Mouse (Mus musculus): Measurements from ENCODE around the gene Sf3b3. TPM values are rescaled to one million over a fixed set of nuclear protein-coding genes. Genes with fewer than 3 reads are reported as not detected.
"Not testable (repeated sequence)": the region's sequence is repeated elsewhere in the genome, so short reads cannot be mapped to it uniquely, and the experiment has no call there.

Sf3b3 gene
- polyA plus RNA-seq, 1 experiment from 2014 or later, result 187 TPM

- 81% methylated on average over 7 of the region's 7 CpGs for WGBS
- no peak for ATAC-seq (replicated peaks; ENCODE audit: low FRiP score)
- peaks cover 45% of the 10 kb centered on the region for H3K36me3 ChIP-seq (ENCODE audit: control insufficient read depth, insufficient read depth, low read length)
- H3K4me2 ChIP-seq, result no peak overlapping the region
- no peaks in the 10 kb centered on the region for H3K4me1 ChIP-seq (replicated peaks; ENCODE audit: control insufficient read depth, insufficient read depth, low read length)
- no peak for DNase-seq (ENCODE audit: low spot score)
- H3K9ac ChIP-seq (ENCODE audit: low read depth, low read length), result no peak overlapping the region
- H3K4me3 ChIP-seq (ENCODE audit: low read depth, low read length), result no peak overlapping the region
- H3K27me3 ChIP-seq (replicated peaks; ENCODE audit: control insufficient read depth, insufficient read depth, low read length), result no peaks in the 10 kb centered on the region
- no peaks in the 10 kb centered on the region for H3K9me3 ChIP-seq (ENCODE audit: control insufficient read depth, low read length)
- no peak overlapping the region for H3K27ac ChIP-seq (ENCODE audit: low read depth, low read length)
Measured at GRCm38 (mm10) chr8:110859651-110860501, 13.3 kb upstream of the Sf3b3 start.

GRCm38 (mm10) chr8:110856760-110857461 lies 10.3 kb upstream of the Sf3b3 start:
- Histone ChIP-seq H3K4me2 (no peak overlapping the region), H3K9ac (ENCODE audit: low read depth, low read length) (no peak overlapping the region), H3K27ac (ENCODE audit: low read depth, low read length) (no peak overlapping the region), H3K4me1 (replicated peaks; ENCODE audit: control insufficient read depth, insufficient read depth, low read length) (no peaks in the 10 kb centered on the region), H3K27me3 (replicated peaks; ENCODE audit: control insufficient read depth, insufficient read depth, low read length) (no peaks in the 10 kb centered on the region), H3K9me3 (ENCODE audit: control insufficient read depth, low read length) (no peaks in the 10 kb centered on the region), H3K36me3 (ENCODE audit: control insufficient read depth, insufficient read depth, low read length) (peaks cover 44% of the 10 kb centered on the region), H3K4me3 (ENCODE audit: low read depth, low read length) (no peak overlapping the region)
- ATAC-seq (replicated peaks; ENCODE audit: low FRiP score) (no peak), DNase-seq (ENCODE audit: low spot score) (no peak)
- WGBS, result 86% methylated on average over 4 of the region's 5 CpGs

GRCm38 (mm10) chr8:110856073-110856472 lies 9.5 kb upstream of the Sf3b3 start:
- not testable (repeated sequence) for ATAC-seq (replicated peaks; ENCODE audit: low FRiP score); H3K4me3 ChIP-seq (ENCODE audit: low read depth, low read length); H3K4me1 ChIP-seq (replicated peaks; ENCODE audit: control insufficient read depth, insufficient read depth, low read length); H3K9me3 ChIP-seq (ENCODE audit: control insufficient read depth, low read length); H3K9ac ChIP-seq (ENCODE audit: low read depth, low read length); H3K27me3 ChIP-seq (replicated peaks; ENCODE audit: control insufficient read depth, insufficient read depth, low read length); H3K4me2 ChIP-seq; DNase-seq (ENCODE audit: low spot score); H3K27ac ChIP-seq (ENCODE audit: low read depth, low read length)
- 90% methylated on average over 4 of the region's 4 CpGs for WGBS
- peaks cover 49% of the 10 kb centered on the region for H3K36me3 ChIP-seq (ENCODE audit: control insufficient read depth, insufficient read depth, low read length)

- DNase-seq (ENCODE audit: low spot score), result no peak
- WGBS, result 93% methylated on average over 10 of the region's 10 CpGs
- H3K4me1 ChIP-seq (replicated peaks; ENCODE audit: control insufficient read depth, insufficient read depth, low read length), result peaks cover 8% of the 10 kb centered on the region
- H3K27me3 ChIP-seq (replicated peaks; ENCODE audit: control insufficient read depth, insufficient read depth, low read length), result no peaks in the 10 kb centered on the region
- H3K4me2 ChIP-seq, result no peak overlapping the region
- ATAC-seq (replicated peaks; ENCODE audit: low FRiP score), result no peak
- no peak overlapping the region for H3K4me3 ChIP-seq (ENCODE audit: low read depth, low read length)
- no peak overlapping the region for H3K27ac ChIP-seq (ENCODE audit: low read depth, low read length)
- no peak overlapping the region for H3K9ac ChIP-seq (ENCODE audit: low read depth, low read length)
- H3K36me3 ChIP-seq (ENCODE audit: control insufficient read depth, insufficient read depth, low read length), result peaks cover 35% of the 10 kb centered on the region
- H3K9me3 ChIP-seq (ENCODE audit: control insufficient read depth, low read length), result no peaks in the 10 kb centered on the region
Measured at GRCm38 (mm10) chr8:110851186-110851585, 4.6 kb upstream of the Sf3b3 start.

GRCm38 (mm10) chr8:110847645-110848495 lies 1.3 kb upstream of the Sf3b3 start:
- peak overlapping the region; percentile 78 for H3K4me3 ChIP-seq (ENCODE audit: low read depth, low read length)
- H3K9ac ChIP-seq (ENCODE audit: low read depth, low read length), result peak overlapping the region; percentile 97
- H3K4me2 ChIP-seq, result peak overlapping the region; percentile 93
- H3K9me3 ChIP-seq (ENCODE audit: control insufficient read depth, low read length), result no peaks in the 10 kb centered on the region
- DNase-seq (ENCODE audit: low spot score), result no peak
- no peak overlapping the region for H3K27ac ChIP-seq (ENCODE audit: low read depth, low read length)
- WGBS, result 48% methylated on average over 14 of the region's 14 CpGs
- H3K36me3 ChIP-seq (ENCODE audit: control insufficient read depth, insufficient read depth, low read length), result peaks cover 38% of the 10 kb centered on the region
- H3K27me3 ChIP-seq (replicated peaks; ENCODE audit: control insufficient read depth, insufficient read depth, low read length), result no peaks in the 10 kb centered on the region
- ATAC-seq (replicated peaks; ENCODE audit: low FRiP score), result no peak
- H3K4me1 ChIP-seq (replicated peaks; ENCODE audit: control insufficient read depth, insufficient read depth, low read length), result peaks cover 16% of the 10 kb centered on the region

GRCm38 (mm10) chr8:110847171-110847549 lies 573 bp upstream of the Sf3b3 start:
- Histone ChIP-seq H3K9me3 (ENCODE audit: control insufficient read depth, low read length) (no peaks in the 10 kb centered on the region), H3K4me2 (peak overlapping the region; percentile 93), H3K4me3 (ENCODE audit: low read depth, low read length) (peak overlapping the region; percentile 78), H3K36me3 (ENCODE audit: control insufficient read depth, insufficient read depth, low read length) (peaks cover 37% of the 10 kb centered on the region), H3K4me1 (replicated peaks; ENCODE audit: control insufficient read depth, insufficient read depth, low read length) (peaks cover 16% of the 10 kb centered on the region), H3K9ac (ENCODE audit: low read depth, low read length) (peak overlapping the region; percentile 97), H3K27ac (ENCODE audit: low read depth, low read length) (peak overlapping the region; percentile 64), H3K27me3 (replicated peaks; ENCODE audit: control insufficient read depth, insufficient read depth, low read length) (no peaks in the 10 kb centered on the region)
- no peak for DNase-seq (ENCODE audit: low spot score)
- WGBS, result 1% methylated on average over 13 of the region's 13 CpGs
- ATAC-seq (replicated peaks; ENCODE audit: low FRiP score), result peak; percentile 27; the same call in 1 of the 2 replicates

- H3K9me3 ChIP-seq (ENCODE audit: control insufficient read depth, low read length), result no peaks in the 10 kb centered on the region
- peak overlapping the region; percentile 97 for H3K9ac ChIP-seq (ENCODE audit: low read depth, low read length)
- H3K4me1 ChIP-seq (replicated peaks; ENCODE audit: control insufficient read depth, insufficient read depth, low read length), result peaks cover 16% of the 10 kb centered on the region
- H3K27me3 ChIP-seq (replicated peaks; ENCODE audit: control insufficient read depth, insufficient read depth, low read length), result no peaks in the 10 kb centered on the region
- H3K4me3 ChIP-seq (ENCODE audit: low read depth, low read length), result peak overlapping the region; percentile 78
- peaks cover 38% of the 10 kb centered on the region for H3K36me3 ChIP-seq (ENCODE audit: control insufficient read depth, insufficient read depth, low read length)
- no peak for ATAC-seq (replicated peaks; ENCODE audit: low FRiP score)
- WGBS, result 5% methylated on average over 17 of the region's 17 CpGs
- DNase-seq (ENCODE audit: low spot score), result peak; percentile 36
- peak overlapping the region; percentile 54 for H3K27ac ChIP-seq (ENCODE audit: low read depth, low read length)
- H3K4me2 ChIP-seq, result peak overlapping the region; percentile 93
Measured at GRCm38 (mm10) chr8:110845821-110846404, 674 bp downstream of the Sf3b3 start.

GRCm38 (mm10) chr8:110844941-110845340 lies 1.6 kb downstream of the Sf3b3 start:
- 67% methylated on average over 3 of the region's 3 CpGs for WGBS
- peaks cover 35% of the 10 kb centered on the region for H3K36me3 ChIP-seq (ENCODE audit: control insufficient read depth, insufficient read depth, low read length)
- no peak for ATAC-seq (replicated peaks; ENCODE audit: low FRiP score)

More at GRCm38 (mm10) chr8:110844941-110845340, 1.6 kb downstream of the Sf3b3 start:
- Histone ChIP-seq H3K27me3 (replicated peaks; ENCODE audit: control insufficient read depth, insufficient read depth, low read length) (no peaks in the 10 kb centered on the region), H3K9ac (ENCODE audit: low read depth, low read length) (peak overlapping the region; percentile 97; the same call in 1 of the 2 replicates), H3K4me2 (peak overlapping the region; percentile 93), H3K27ac (ENCODE audit: low read depth, low read length) (no peak overlapping the region), H3K4me3 (ENCODE audit: low read depth, low read length) (peak overlapping the region; percentile 78), H3K9me3 (ENCODE audit: control insufficient read depth, low read length) (no peaks in the 10 kb centered on the region), H3K4me1 (replicated peaks; ENCODE audit: control insufficient read depth, insufficient read depth, low read length) (peaks cover 16% of the 10 kb centered on the region)
- DNase-seq (ENCODE audit: low spot score), result no peak

Data from liver, embryonic 11.5 days (tissue).